In genomic region chr15:64512615-64513014, GRCm38 (mm10) we compare ENCODE assay signal across 15 mouse cellular contexts.
"Had no signal": no experiment of that assay in that cellular context is flagged by ENCODE, and none has a peak within 500 bp of the region (broad histone marks: within the 10 kb centered on the region; RNA-seq: fewer than 3 reads in every experiment).

No protein-coding gene starts in this region.

- H3K36me3 ChIP-seq: neural tube, embryonic 15.5 days; stomach, embryonic 15.5 days had no signal

- H3K4me3 ChIP-seq: neural tube, embryonic 15.5 days; stomach, embryonic 15.5 days had no signal

- H3K27me3 ChIP-seq: neural tube, embryonic 15.5 days; stomach, embryonic 15.5 days had no signal

- H3K9me3 ChIP-seq: neural tube, embryonic 15.5 days; stomach, embryonic 15.5 days had no signal

- H3K4me1 ChIP-seq: neural tube, embryonic 15.5 days; stomach, embryonic 15.5 days had no signal

- H3K4me2 ChIP-seq: neural tube, embryonic 15.5 days; stomach, embryonic 15.5 days had no signal

- DNase-seq: retina, postnatal 1 day; right cerebral cortex, adult 18-20 months; right cerebral cortex, postnatal 14 days; right cerebral cortex, postnatal 25 days; right cerebral cortex, postnatal 4 days; spleen, adult 18-20 months; thymus, adult 18-20 months; thymus, adult 2 months; thymus, postnatal 14 days; thymus, postnatal 25 days; thymus, postnatal 36 days; thymus, postnatal 4 days had no signal

- H3K9ac ChIP-seq: neural tube, embryonic 15.5 days; stomach, embryonic 15.5 days had no signal

- H3K27ac ChIP-seq: neural tube, embryonic 15.5 days; stomach, embryonic 15.5 days; stomach, postnatal 0 days had no signal
